Mouse (Mus musculus) brown adipose tissue, adult 24 weeks (tissue): ENCODE results near the gene 6430548M08Rik. TPM values are rescaled to one million over a fixed set of nuclear protein-coding genes. Genes with fewer than 3 reads are reported as not detected.

Experiments used
- H3K27ac ChIP-seq: fragments of 200-500 bp; replicated peaks from 2 replicates; pipeline ENCODE4 v1.5.1; 2012; ENCODE audit warnings: low read depth, mild to moderate bottlenecking, low read length
- H3K4me1 ChIP-seq: fragments of 200-500 bp; 2 replicates; pipeline ENCODE4 v1.6.1; 2012; ENCODE audit warnings: low read length, mixed read lengths; ENCODE audit not compliant: control insufficient read depth, insufficient read depth, insufficient read length
- H3K4me3 ChIP-seq: fragments of 200-500 bp; 2 replicates; pipeline ENCODE4 v1.5.1; 2012; ENCODE audit warnings: low read depth, mild to moderate bottlenecking, low read length, moderate library complexity; ENCODE audit not compliant: insufficient read depth
- polyA plus RNA-seq: library from polyadenylated mRNA; stranded (reverse); fragments of >200 nt; gene quantifications from 2 replicates; pipeline ENCODE4 v1.2.4, GENCODE M21; 2012; ENCODE audit not compliant: missing spikeins, insufficient read depth, insufficient read length

The 6430548M08Rik gene
- 4.2 and 4.5 TPM in 2 replicates for polyA plus RNA-seq

- peaks cover 21% of the 10 kb centered on the region for H3K4me1 ChIP-seq
- peak within 1 kb of the TSS; percentile 88 for H3K27ac ChIP-seq
- H3K4me3 ChIP-seq: peak within 1 kb of the TSS; percentile 75
Observed at GRCm38 (mm10) chr8:120113758-120114255, at the start of gene 6430548M08Rik. Gene 6430548M08Rik (plus strand): TSS chr8:120114152.

- Histone ChIP-seq H3K4me1 (no peaks in the 10 kb centered on the region), H3K4me3 (no peak overlapping the region), H3K27ac (no peak overlapping the region)
Observed at GRCm38 (mm10) chr8:120065611-120066010, 48.3 kb upstream of the 6430548M08Rik start.

- no peaks in the 10 kb centered on the region for H3K4me1 ChIP-seq
- H3K4me3 ChIP-seq: no peak overlapping the region
- H3K27ac ChIP-seq: no peak overlapping the region
Observed at GRCm38 (mm10) chr8:120066226-120066625, 47.7 kb upstream of the 6430548M08Rik start.

GRCm38 (mm10) chr8:120067936-120068668 lies 45.9 kb upstream of the 6430548M08Rik start:
- Histone ChIP-seq H3K4me1 (no peaks in the 10 kb centered on the region), H3K27ac (0 out of 2 replicates have a peak overlapping the region, but pooled peaks have one; percentile 1), H3K4me3 (no peak overlapping the region)

- Histone ChIP-seq H3K4me3 (no peak overlapping the region), H3K4me1 (no peaks in the 10 kb centered on the region), H3K27ac (no peak overlapping the region)
Observed at GRCm38 (mm10) chr8:120071684-120072083, 42.3 kb upstream of the 6430548M08Rik start.

GRCm38 (mm10) chr8:120072259-120072658 lies 41.7 kb upstream of the 6430548M08Rik start:
- H3K27ac ChIP-seq: no peak overlapping the region
- H3K4me1 ChIP-seq: no peaks in the 10 kb centered on the region

GRCm38 (mm10) chr8:120072827-120073226 lies 41.1 kb upstream of the 6430548M08Rik start:
- Histone ChIP-seq H3K27ac (no peak overlapping the region), H3K4me1 (no peaks in the 10 kb centered on the region), H3K4me3 (no peak overlapping the region)

More at GRCm38 (mm10) chr8:120072259-120072658, 41.7 kb upstream of the 6430548M08Rik start:
- no peak overlapping the region for H3K4me3 ChIP-seq

- no peak overlapping the region for H3K27ac ChIP-seq
Observed at GRCm38 (mm10) chr8:120074516-120074915, 39.4 kb upstream of the 6430548M08Rik start.

GRCm38 (mm10) chr8:120075347-120075746 lies 38.6 kb upstream of the 6430548M08Rik start:
- Histone ChIP-seq H3K4me3 (no peak overlapping the region), H3K27ac (no peak overlapping the region), H3K4me1 (no peaks in the 10 kb centered on the region)

More at GRCm38 (mm10) chr8:120074516-120074915, 39.4 kb upstream of the 6430548M08Rik start:
- Histone ChIP-seq H3K4me1 (no peaks in the 10 kb centered on the region), H3K4me3 (no peak overlapping the region)

GRCm38 (mm10) chr8:120078080-120078479 lies 35.9 kb upstream of the 6430548M08Rik start:
- H3K4me1 ChIP-seq: no peaks in the 10 kb centered on the region
- H3K27ac ChIP-seq: no peak overlapping the region
- H3K4me3 ChIP-seq: no peak overlapping the region

GRCm38 (mm10) chr8:120079361-120079760 lies 34.6 kb upstream of the 6430548M08Rik start:
- no peak overlapping the region for H3K27ac ChIP-seq
- no peaks in the 10 kb centered on the region for H3K4me1 ChIP-seq
- no peak overlapping the region for H3K4me3 ChIP-seq

GRCm38 (mm10) chr8:120083261-120083660 lies 30.7 kb upstream of the 6430548M08Rik start:
- Histone ChIP-seq H3K27ac (no peak overlapping the region), H3K4me3 (no peak overlapping the region), H3K4me1 (no peaks in the 10 kb centered on the region)

- Histone ChIP-seq H3K27ac (no peak overlapping the region), H3K4me3 (no peak overlapping the region), H3K4me1 (no peaks in the 10 kb centered on the region)
Observed at GRCm38 (mm10) chr8:120084783-120085182, 29.2 kb upstream of the 6430548M08Rik start.

GRCm38 (mm10) chr8:120089511-120089910 lies 24.4 kb upstream of the 6430548M08Rik start:
- Histone ChIP-seq H3K4me3 (no peak overlapping the region), H3K27ac (no peak overlapping the region), H3K4me1 (peaks cover 3% of the 10 kb centered on the region)

GRCm38 (mm10) chr8:120091032-120091431 lies 22.9 kb upstream of the 6430548M08Rik start:
- Histone ChIP-seq H3K27ac (no peak overlapping the region), H3K4me3 (no peak overlapping the region), H3K4me1 (peaks cover 17% of the 10 kb centered on the region)

- no peak overlapping the region for H3K4me3 ChIP-seq
- H3K4me1 ChIP-seq: peaks cover 22% of the 10 kb centered on the region
- H3K27ac ChIP-seq: no peak overlapping the region
Observed at GRCm38 (mm10) chr8:120093103-120093502, 20.8 kb upstream of the 6430548M08Rik start.
